Mouse (Mus musculus): ENCODE measurements around the gene Zfp523. TPM values are rescaled to one million over a fixed set of nuclear protein-coding genes. Genes with fewer than 3 reads are reported as not detected.
A peak's percentile ranks its signal among the peaks of the same experiment; 100 is the strongest.

Zfp523 gene
- polyA plus RNA-seq, 1 experiment from 2014 or later = 32.5 TPM

DNA sequence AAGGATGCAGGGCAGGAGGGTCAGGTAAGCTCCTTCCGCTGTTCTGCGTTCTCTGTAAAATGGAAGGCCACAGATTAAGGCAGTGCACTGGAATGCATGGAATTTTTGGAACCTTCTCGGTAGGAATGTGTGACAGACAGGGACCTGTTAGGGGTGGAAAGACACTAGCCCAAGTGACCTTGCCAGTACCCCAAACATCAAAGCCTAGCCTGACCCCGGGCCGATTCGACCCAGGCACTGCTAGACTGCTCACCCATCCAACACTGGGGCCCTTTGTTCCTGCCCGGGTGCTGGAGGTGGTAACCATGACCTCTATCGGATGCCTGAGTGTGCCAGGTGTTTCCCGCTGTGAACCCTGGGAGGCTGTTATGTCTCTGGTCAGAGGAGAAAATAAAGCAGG, 38.2 kb upstream of the Zfp523 start:
- Histone ChIP-seq H3K27me3 (ENCODE audit: control insufficient read depth, insufficient read depth, low read length) (no peaks in the 10 kb centered on the region), H3K4me2 (ENCODE audit: low read depth) (no peak overlapping the region), H3K36me3 (ENCODE audit: control insufficient read depth, insufficient read depth, low read length) (no peaks in the 10 kb centered on the region), H3K4me1 (ENCODE audit: control insufficient read depth, insufficient read depth, low read length) (peaks cover 8% of the 10 kb centered on the region), H3K27ac (ENCODE audit: low read depth, low read length) (no peak overlapping the region), H3K4me3 (ENCODE audit: low read depth, low read length) (no peak overlapping the region), H3K9ac (ENCODE audit: low read length) (no peak overlapping the region), H3K9me3 (ENCODE audit: control insufficient read depth, low read length) (no peaks in the 10 kb centered on the region)
- ATAC-seq (ENCODE audit: insufficient read depth, low FRiP score, low TSS enrichment) (no peak), DNase-seq (ENCODE audit: low spot score) (no peak)
- whole genome bisulfite sequencing = 70% methylated on average over 9 of the region's 9 CpGs

DNA sequence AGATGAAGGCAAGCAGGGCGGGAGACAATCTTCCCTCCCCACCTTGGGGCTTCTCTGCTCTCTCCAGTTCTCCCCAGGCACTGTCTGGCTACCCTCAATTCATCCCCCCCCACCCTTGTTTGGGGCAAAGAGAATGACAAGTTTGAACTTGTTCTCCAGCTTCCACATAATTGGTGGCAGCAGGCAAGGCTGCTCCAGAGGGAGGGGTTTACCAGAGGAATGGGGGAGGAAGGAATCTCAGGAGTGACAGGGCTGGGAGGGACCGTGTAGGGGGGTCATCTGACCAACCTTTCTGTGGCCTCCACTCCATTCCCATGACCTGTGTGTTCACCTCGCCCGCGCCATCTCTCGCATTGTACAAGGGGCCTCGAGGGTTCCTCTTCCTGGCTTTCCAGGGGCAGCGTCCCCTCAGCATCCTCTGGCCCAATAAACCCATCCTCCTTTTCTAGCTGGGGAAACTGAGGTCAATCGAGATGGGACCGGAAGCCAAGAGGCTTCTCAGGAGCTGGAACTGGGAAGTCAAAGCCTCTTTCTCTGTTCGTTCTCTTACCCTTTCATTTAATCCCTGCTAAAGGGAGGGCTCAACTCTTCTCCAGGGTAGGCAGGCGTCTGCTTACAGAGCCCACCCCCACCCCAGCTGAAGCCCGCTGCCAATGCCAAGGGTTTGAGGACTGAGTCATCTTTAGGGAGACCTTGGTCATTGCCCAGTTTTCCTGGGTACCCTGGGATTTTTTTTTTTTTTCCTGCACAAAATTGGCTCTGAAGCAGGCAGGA, 36.3 kb upstream of the Zfp523 start:
- WGBS = 18% methylated on average over 13 of the region's 13 CpGs
- Histone ChIP-seq H3K9me3 (ENCODE audit: control insufficient read depth, low read length) (no peaks in the 10 kb centered on the region), H3K4me2 (ENCODE audit: low read depth) (peak overlapping the region; percentile 2; the same call in 1 of the 2 replicates), H3K36me3 (ENCODE audit: control insufficient read depth, insufficient read depth, low read length) (no peaks in the 10 kb centered on the region), H3K4me3 (ENCODE audit: low read depth, low read length) (no peak overlapping the region), H3K4me1 (ENCODE audit: control insufficient read depth, insufficient read depth, low read length) (peaks cover 27% of the 10 kb centered on the region), H3K9ac (ENCODE audit: low read length) (no peak overlapping the region; the same call in none of the 2 replicates), H3K27ac (ENCODE audit: low read depth, low read length) (no peak overlapping the region), H3K27me3 (ENCODE audit: control insufficient read depth, insufficient read depth, low read length) (no peaks in the 10 kb centered on the region)
- no peak for DNase-seq (ENCODE audit: low spot score)
- no peak for ATAC-seq (ENCODE audit: insufficient read depth, low FRiP score, low TSS enrichment)

DNA sequence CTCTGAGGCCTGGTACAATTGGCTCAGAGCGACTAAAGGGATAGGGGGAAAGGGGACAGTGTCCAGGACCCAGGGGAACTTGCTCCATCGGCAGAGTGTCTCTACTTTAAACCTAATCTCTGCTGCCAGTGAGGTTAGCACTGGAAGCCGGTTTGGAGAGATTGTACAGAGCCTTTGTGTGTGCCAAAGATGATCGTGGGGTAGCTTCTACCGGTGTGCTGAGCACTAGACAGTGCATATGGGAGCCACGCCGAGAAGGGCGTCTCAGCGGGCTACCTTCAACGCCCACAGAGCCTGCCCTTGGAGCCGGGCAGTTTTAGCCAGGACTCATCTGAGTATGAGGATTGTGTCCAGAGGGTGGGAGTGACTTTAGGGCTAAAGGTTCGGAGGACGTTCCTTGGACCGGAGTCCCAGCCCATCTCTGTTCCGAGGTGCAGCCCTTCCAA, 35.7 kb upstream of the Zfp523 start:
- Histone ChIP-seq H3K4me2 (ENCODE audit: low read depth) (peak overlapping the region; percentile 91), H3K9me3 (ENCODE audit: control insufficient read depth, low read length) (no peaks in the 10 kb centered on the region), H3K4me1 (ENCODE audit: control insufficient read depth, insufficient read depth, low read length) (peaks cover 33% of the 10 kb centered on the region), H3K36me3 (ENCODE audit: control insufficient read depth, insufficient read depth, low read length) (no peaks in the 10 kb centered on the region), H3K27me3 (ENCODE audit: control insufficient read depth, insufficient read depth, low read length) (no peaks in the 10 kb centered on the region), H3K27ac (ENCODE audit: low read depth, low read length) (peak overlapping the region; percentile 94), H3K9ac (ENCODE audit: low read length) (peak overlapping the region; percentile 70), H3K4me3 (ENCODE audit: low read depth, low read length) (peak overlapping the region; percentile 55)
- WGBS = under 1% methylated on average over 15 of the region's 15 CpGs
- DNase-seq (ENCODE audit: low spot score) = no peak
- ATAC-seq (ENCODE audit: insufficient read depth, low FRiP score, low TSS enrichment) = no peak

DNA sequence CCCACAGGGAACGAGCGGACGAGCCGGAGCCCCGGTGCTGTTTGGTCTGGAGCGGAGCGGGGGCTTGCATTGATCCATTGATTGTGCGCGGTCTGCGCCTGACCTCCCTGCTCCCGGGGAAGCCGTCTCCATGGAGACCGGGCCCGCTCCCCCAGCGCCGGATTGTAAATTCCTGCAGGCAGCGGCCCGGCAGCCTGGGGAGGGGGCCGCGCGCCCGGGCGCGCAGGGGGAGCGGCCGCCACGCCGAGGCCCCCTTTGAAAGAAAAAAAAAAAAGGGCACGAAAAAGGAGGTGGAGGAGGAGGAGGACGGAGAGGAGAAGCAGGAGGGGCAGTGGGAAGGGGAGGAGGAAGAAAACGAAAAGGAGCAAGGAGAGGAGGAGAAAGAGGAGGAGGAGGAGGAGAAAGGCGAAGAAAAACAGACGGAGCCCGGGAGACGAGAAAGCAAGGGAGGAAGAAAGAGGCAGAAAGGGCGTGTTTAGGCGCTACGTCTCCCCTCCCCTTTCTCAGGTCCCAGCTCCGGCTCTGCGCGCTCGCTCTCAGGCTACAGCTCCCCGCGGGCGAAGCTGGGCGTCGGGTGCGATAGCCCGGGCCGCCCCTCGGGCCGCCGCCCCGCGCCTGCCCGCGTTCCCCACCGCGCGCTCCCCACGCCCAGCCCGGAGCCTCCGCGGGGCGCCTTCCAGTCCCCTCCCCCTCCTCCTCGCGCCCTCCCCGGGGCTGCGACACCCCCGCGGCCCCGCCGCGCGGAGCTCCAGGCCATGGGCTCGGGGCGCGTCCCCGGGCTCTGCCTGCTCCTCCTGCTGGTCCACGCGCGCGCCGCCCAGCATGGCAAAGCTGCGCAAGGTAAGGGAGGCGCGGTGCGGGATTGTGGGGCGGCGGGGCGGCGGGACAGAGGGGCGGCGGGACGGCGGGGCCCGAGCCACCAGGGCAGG, 34.9 kb upstream of the Zfp523 start, which contains the start of gene Scube3:
TSS of gene Scube3 (plus strand) at position 371 of the 929 bp plus-strand sequence.
- WGBS = under 1% methylated on average over 87 of the region's 97 CpGs
- peaks cover 38% of the 10 kb centered on the region for H3K4me1 ChIP-seq (ENCODE audit: control insufficient read depth, insufficient read depth, low read length)
- H3K9me3 ChIP-seq (ENCODE audit: control insufficient read depth, low read length) = no peaks in the 10 kb centered on the region
- DNase-seq (ENCODE audit: low spot score) = peak; percentile 85
- peak; percentile 66 for ATAC-seq (ENCODE audit: insufficient read depth, low FRiP score, low TSS enrichment)
- peak within 1 kb of the TSS; percentile 91 for H3K4me2 ChIP-seq (ENCODE audit: low read depth)
- no peaks in the 10 kb centered on the region for H3K36me3 ChIP-seq (ENCODE audit: control insufficient read depth, insufficient read depth, low read length)
- H3K9ac ChIP-seq (ENCODE audit: low read length) = peak within 1 kb of the TSS; percentile 70
- no peaks in the 10 kb centered on the region for H3K27me3 ChIP-seq (ENCODE audit: control insufficient read depth, insufficient read depth, low read length)
- peak within 1 kb of the TSS; percentile 94 for H3K27ac ChIP-seq (ENCODE audit: low read depth, low read length)
- peak within 1 kb of the TSS; percentile 55 for H3K4me3 ChIP-seq (ENCODE audit: low read depth, low read length)

DNA sequence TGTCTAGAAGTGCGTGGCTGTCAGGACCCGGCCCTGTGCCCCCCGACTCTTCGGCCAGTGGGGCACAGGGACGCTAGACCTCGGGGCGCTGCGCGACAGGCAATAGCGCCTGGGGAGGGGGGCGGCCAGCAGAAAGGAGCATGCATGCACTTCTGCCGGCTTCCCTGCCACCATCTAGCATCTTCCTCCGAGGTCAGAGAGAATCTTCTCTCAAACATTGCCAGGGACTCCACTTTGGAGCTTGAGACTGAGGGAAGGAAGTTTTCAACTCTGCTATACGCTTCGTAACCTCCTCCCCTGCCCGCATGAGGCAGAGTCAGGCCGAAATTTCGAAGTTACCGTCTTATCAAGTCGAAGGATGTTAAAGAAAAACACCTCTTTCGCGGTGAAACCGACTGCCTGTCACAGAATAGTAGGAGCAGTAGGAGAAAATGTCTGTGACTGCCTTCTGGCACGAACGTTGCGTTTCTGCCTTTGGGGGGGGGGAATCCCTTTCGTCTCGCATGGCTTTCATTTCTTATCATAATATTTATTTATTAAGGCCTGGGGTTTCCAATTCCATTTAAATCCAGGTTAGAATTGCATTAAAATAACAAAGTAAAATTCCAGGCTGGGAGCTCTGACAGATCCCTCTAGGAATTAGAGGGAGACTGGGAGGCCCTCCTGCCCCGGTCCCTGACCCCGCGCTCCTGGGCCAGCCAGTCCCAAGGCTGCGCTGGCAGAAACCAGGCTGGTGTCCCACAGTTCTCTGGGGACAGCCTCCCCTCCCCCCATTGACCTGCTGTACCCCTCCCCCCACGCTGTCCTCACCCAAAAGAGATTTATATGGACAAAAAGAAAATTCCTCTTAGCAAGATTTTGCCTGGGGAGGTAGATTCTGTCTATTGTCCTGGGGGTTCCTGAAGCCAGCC, 34.0 kb upstream of the Zfp523 start:
- H3K4me2 ChIP-seq (ENCODE audit: low read depth) = peak overlapping the region; percentile 91
- peak overlapping the region; percentile 70 for H3K9ac ChIP-seq (ENCODE audit: low read length)
- no peaks in the 10 kb centered on the region; the same call in 1 of the 2 replicates for H3K36me3 ChIP-seq (ENCODE audit: control insufficient read depth, insufficient read depth, low read length)
- under 1% methylated on average over 33 of the region's 33 CpGs for WGBS
- DNase-seq (ENCODE audit: low spot score) = peak; percentile 47
- H3K27ac ChIP-seq (ENCODE audit: low read depth, low read length) = peak overlapping the region; percentile 94
- no peak; the same call in 1 of the 2 replicates for ATAC-seq (ENCODE audit: insufficient read depth, low FRiP score, low TSS enrichment)
- H3K4me1 ChIP-seq (ENCODE audit: control insufficient read depth, insufficient read depth, low read length) = peaks cover 38% of the 10 kb centered on the region
- H3K4me3 ChIP-seq (ENCODE audit: low read depth, low read length) = peak overlapping the region; percentile 55
- no peaks in the 10 kb centered on the region for H3K27me3 ChIP-seq (ENCODE audit: control insufficient read depth, insufficient read depth, low read length)
- H3K9me3 ChIP-seq (ENCODE audit: control insufficient read depth, low read length) = no peaks in the 10 kb centered on the region

DNA sequence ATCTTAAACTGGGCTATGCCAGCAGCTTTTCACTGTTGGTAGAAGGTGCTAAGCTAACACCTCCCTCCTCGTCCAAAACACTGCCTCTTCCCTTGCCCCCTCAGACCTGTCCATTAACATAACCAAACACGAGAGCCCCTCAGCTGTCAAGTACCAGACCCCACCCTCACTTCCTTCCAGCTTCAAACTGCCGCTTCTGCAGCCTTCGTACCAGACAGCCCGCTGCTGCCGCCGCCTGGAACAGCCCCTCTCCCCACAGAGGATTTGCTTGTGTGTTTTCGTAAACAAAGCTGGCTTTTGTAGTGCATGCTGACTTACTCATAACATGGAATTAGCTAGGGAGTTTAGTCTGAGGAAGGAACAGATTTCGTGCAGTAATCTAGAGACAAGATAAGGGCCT, 33.2 kb upstream of the Zfp523 start:
- H3K9ac ChIP-seq (ENCODE audit: low read length) = peak overlapping the region; percentile 28
- ATAC-seq (ENCODE audit: insufficient read depth, low FRiP score, low TSS enrichment) (no peak), DNase-seq (ENCODE audit: low spot score) (peak; percentile 54)
- H3K27ac ChIP-seq (ENCODE audit: low read depth, low read length) = no peak overlapping the region
- H3K9me3 ChIP-seq (ENCODE audit: control insufficient read depth, low read length) = no peaks in the 10 kb centered on the region
- H3K4me2 ChIP-seq (ENCODE audit: low read depth) = peak overlapping the region; percentile 91
- peaks cover 38% of the 10 kb centered on the region for H3K4me1 ChIP-seq (ENCODE audit: control insufficient read depth, insufficient read depth, low read length)
- no peaks in the 10 kb centered on the region; the same call in 1 of the 2 replicates for H3K36me3 ChIP-seq (ENCODE audit: control insufficient read depth, insufficient read depth, low read length)
- WGBS = under 1% methylated on average over 9 of the region's 9 CpGs
- H3K4me3 ChIP-seq (ENCODE audit: low read depth, low read length) = peak overlapping the region; percentile 55
- H3K27me3 ChIP-seq (ENCODE audit: control insufficient read depth, insufficient read depth, low read length) = no peaks in the 10 kb centered on the region

DNA sequence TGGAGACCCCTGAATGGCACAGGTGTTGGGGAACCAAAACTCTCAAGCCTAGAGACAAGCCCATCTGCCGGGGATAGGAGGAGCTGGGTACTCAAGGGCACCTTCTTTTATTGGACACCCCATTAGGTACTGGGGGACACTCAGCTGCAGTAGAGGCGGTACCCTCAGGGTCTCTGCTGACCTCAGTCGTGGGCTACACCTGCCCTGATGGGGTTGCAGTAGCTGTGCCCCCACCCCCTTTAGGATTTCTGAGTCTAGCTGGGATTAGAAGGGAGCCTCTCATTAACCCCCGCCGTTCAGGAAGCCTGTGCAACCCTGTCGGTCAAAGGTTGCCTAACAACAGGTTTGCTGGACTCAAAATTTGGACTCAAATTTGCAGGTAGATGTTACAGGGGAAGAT, 32.7 kb upstream of the Zfp523 start:
- peak overlapping the region; percentile 91 for H3K4me2 ChIP-seq (ENCODE audit: low read depth)
- no peaks in the 10 kb centered on the region for H3K9me3 ChIP-seq (ENCODE audit: control insufficient read depth, low read length)
- H3K27ac ChIP-seq (ENCODE audit: low read depth, low read length) = no peak overlapping the region
- peaks cover 38% of the 10 kb centered on the region for H3K4me1 ChIP-seq (ENCODE audit: control insufficient read depth, insufficient read depth, low read length)
- peak overlapping the region; percentile 55 for H3K4me3 ChIP-seq (ENCODE audit: low read depth, low read length)
- peak overlapping the region; percentile 28 for H3K9ac ChIP-seq (ENCODE audit: low read length)
- no peaks in the 10 kb centered on the region for H3K27me3 ChIP-seq (ENCODE audit: control insufficient read depth, insufficient read depth, low read length)
- no peak for DNase-seq (ENCODE audit: low spot score)
- WGBS = 8% methylated on average over 6 of the region's 6 CpGs
- no peaks in the 10 kb centered on the region; the same call in 1 of the 2 replicates for H3K36me3 ChIP-seq (ENCODE audit: control insufficient read depth, insufficient read depth, low read length)
- ATAC-seq (ENCODE audit: insufficient read depth, low FRiP score, low TSS enrichment) = no peak

DNA sequence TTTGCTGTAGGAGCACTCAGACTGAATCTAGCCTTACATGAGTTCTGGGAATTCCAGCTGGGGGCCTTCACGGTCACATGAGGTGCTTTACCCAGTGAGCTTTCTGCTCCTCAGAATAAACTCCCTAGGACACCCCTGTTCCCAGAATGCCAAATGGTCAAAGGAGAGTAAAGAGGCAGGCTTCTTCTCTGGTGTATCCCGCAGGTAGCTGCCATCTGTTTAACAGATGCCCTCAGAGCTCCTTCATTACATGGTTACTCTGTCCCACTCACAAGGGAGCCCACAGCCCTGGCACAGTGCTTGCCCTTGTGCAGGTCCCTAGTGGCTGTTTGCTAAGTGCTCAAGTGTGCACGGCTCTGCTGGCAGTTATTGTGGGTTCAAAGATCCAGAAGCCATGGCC, 28.6 kb upstream of the Zfp523 start:
- Histone ChIP-seq H3K9ac (ENCODE audit: low read length) (no peak overlapping the region), H3K36me3 (ENCODE audit: control insufficient read depth, insufficient read depth, low read length) (no peaks in the 10 kb centered on the region; the same call in none of the 2 replicates), H3K27me3 (ENCODE audit: control insufficient read depth, insufficient read depth, low read length) (no peaks in the 10 kb centered on the region), H3K9me3 (ENCODE audit: control insufficient read depth, low read length) (no peaks in the 10 kb centered on the region), H3K4me1 (ENCODE audit: control insufficient read depth, insufficient read depth, low read length) (peaks cover 30% of the 10 kb centered on the region), H3K4me3 (ENCODE audit: low read depth, low read length) (no peak overlapping the region), H3K27ac (ENCODE audit: low read depth, low read length) (no peak overlapping the region), H3K4me2 (ENCODE audit: low read depth) (no peak overlapping the region)
- no peak for ATAC-seq (ENCODE audit: insufficient read depth, low FRiP score, low TSS enrichment)
- WGBS = 77% methylated on average over 3 of the region's 3 CpGs
- DNase-seq (ENCODE audit: low spot score) = no peak

Measured in neural tube, embryonic 11.5 days (tissue).